ENCODE assay signal across 21 mouse cellular contexts in the genomic region with DNA sequence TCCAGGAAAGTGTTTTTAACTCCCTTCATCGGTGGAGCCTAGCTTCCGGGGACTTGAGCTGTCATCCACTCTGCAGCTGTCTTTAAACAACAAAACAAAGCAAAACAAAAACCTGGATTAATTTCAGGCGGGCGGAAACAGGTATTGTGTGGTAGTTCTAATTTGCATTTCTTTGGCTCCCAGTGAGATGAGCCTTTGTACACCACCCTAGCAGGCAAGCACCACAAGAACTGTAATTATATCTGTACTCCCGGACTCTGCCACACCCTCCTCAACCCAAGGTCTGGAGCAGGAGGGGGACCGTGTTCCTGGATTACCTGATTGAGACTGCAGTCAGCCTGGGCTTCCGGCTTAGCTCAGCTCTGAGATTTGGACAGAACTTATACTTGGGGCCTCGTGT. TPM values are rescaled to one million over a fixed set of nuclear protein-coding genes. Genes with fewer than 3 reads are reported as not detected.
A peak's percentile ranks its signal among the peaks of the same experiment; 100 is the strongest.
DNase-seq lines count a peak whose midpoint lies in the region; ATAC-seq lines count a peak whose summit lies in the region.
"Had no signal": no experiment of that assay in that cellular context is flagged by ENCODE, and none has a peak within 500 bp of the region (broad histone marks: within the 10 kb centered on the region; RNA-seq: fewer than 3 reads in every experiment).

No protein-coding gene starts in this region.

- no peak for DNase-seq in forebrain, embryonic 14.5 days (ENCODE audit: low spot score)
- DNase-seq in retina, postnatal 1 day, result peak; percentile 12
- no peak for DNase-seq in retina, embryonic 14.5 days (ENCODE audit: low spot score)
- DNase-seq in ZHBTc4 (ENCODE audit: low read depth, low spot score), result peak; percentile 84
- no peak for DNase-seq in B cell, adult 2 months
- no peak for DNase-seq in liver, embryonic 11.5 days (ENCODE audit: low spot score)
- DNase-seq: adrenal gland, adult 8-10 months; adrenal gland, postnatal 36 days; cerebellum, adult 11 months; cerebellum, adult 8-10 months; embryo, embryonic 11 days; gastrocnemius, postnatal 36 days; kidney, adult 2 months had no signal

- no peak overlapping the region for H3K4me3 ChIP-seq in forebrain, embryonic 12.5 days (replicated peaks)
- H3K4me3 ChIP-seq in forebrain, embryonic 14.5 days (ENCODE audit: low read depth, low read length), result no peak overlapping the region
- no peak overlapping the region for H3K4me3 ChIP-seq in liver, embryonic 11.5 days (ENCODE audit: low read depth, low read length)
- H3K4me3 ChIP-seq: embryonic facial prominence, embryonic 12.5 days; forebrain, embryonic 13.5 days; heart, embryonic 12.5 days; hindbrain, embryonic 10.5 days; hindbrain, embryonic 15.5 days had no signal

- ATAC-seq in forebrain, embryonic 12.5 days (ENCODE audit: low FRiP score), result no peak
- ATAC-seq in forebrain, embryonic 14.5 days, result no peak
- no peak for ATAC-seq in liver, embryonic 11.5 days (replicated peaks; ENCODE audit: low FRiP score)
- ATAC-seq: forebrain, embryonic 13.5 days; inflammation-experienced regulatory T-cells, adult 6 months; Patski had no signal

- peak overlapping the region; percentile 3; the same call in 1 of the 2 replicates for H3K27ac ChIP-seq in forebrain, embryonic 12.5 days
- no peak overlapping the region for H3K27ac ChIP-seq in forebrain, embryonic 14.5 days (ENCODE audit: low read depth, low read length)
- H3K27ac ChIP-seq in liver, embryonic 11.5 days (ENCODE audit: low read depth, low read length), result no peak overlapping the region
- H3K27ac ChIP-seq: embryonic facial prominence, embryonic 12.5 days; forebrain, embryonic 13.5 days; hindbrain, embryonic 10.5 days; hindbrain, embryonic 15.5 days had no signal

- H3K27me3 ChIP-seq in forebrain, embryonic 12.5 days, result peaks cover 43% of the 10 kb centered on the region
- no peaks in the 10 kb centered on the region for H3K27me3 ChIP-seq in forebrain, embryonic 14.5 days (replicated peaks; ENCODE audit: control insufficient read depth, insufficient read depth, low read length)
- peaks cover 52% of the 10 kb centered on the region for H3K27me3 ChIP-seq in liver, embryonic 11.5 days (replicated peaks; ENCODE audit: control insufficient read depth, insufficient read depth, low read length)
- H3K27me3 ChIP-seq: hindbrain, embryonic 15.5 days; Patski had no signal

- peaks cover 60% of the 10 kb centered on the region for H3K4me1 ChIP-seq in forebrain, embryonic 12.5 days
- peaks cover 41% of the 10 kb centered on the region for H3K4me1 ChIP-seq in forebrain, embryonic 14.5 days (ENCODE audit: control insufficient read depth, insufficient read depth, low read length)
- H3K4me1 ChIP-seq in liver, embryonic 11.5 days (replicated peaks; ENCODE audit: control insufficient read depth, insufficient read depth, low read length), result no peaks in the 10 kb centered on the region

- no peaks in the 10 kb centered on the region for H3K9me3 ChIP-seq in forebrain, embryonic 12.5 days
- H3K9me3 ChIP-seq in forebrain, embryonic 14.5 days (replicated peaks; ENCODE audit: control insufficient read depth, low read length), result no peaks in the 10 kb centered on the region
- no peaks in the 10 kb centered on the region for H3K9me3 ChIP-seq in liver, embryonic 11.5 days (ENCODE audit: control insufficient read depth, low read length)
- H3K9me3 ChIP-seq: embryonic facial prominence, embryonic 12.5 days; forebrain, embryonic 13.5 days; heart, embryonic 12.5 days; hindbrain, embryonic 10.5 days; hindbrain, embryonic 15.5 days had no signal

- no peak overlapping the region for H3K9ac ChIP-seq in forebrain, embryonic 12.5 days
- no peak overlapping the region for H3K9ac ChIP-seq in forebrain, embryonic 14.5 days (ENCODE audit: low read length)
- no peak overlapping the region for H3K9ac ChIP-seq in liver, embryonic 11.5 days (ENCODE audit: low read depth, low read length)
- H3K9ac ChIP-seq: embryonic facial prominence, embryonic 12.5 days; forebrain, embryonic 13.5 days; heart, embryonic 12.5 days; hindbrain, embryonic 15.5 days had no signal

- H3K36me3 ChIP-seq in forebrain, embryonic 12.5 days (replicated peaks), result no peaks in the 10 kb centered on the region
- no peaks in the 10 kb centered on the region for H3K36me3 ChIP-seq in forebrain, embryonic 14.5 days (ENCODE audit: control insufficient read depth, insufficient read depth, low read length)
- no peaks in the 10 kb centered on the region for H3K36me3 ChIP-seq in liver, embryonic 11.5 days (ENCODE audit: control insufficient read depth, insufficient read depth, low read length)
- H3K36me3 ChIP-seq: embryonic facial prominence, embryonic 12.5 days; heart, embryonic 12.5 days; hindbrain, embryonic 10.5 days; hindbrain, embryonic 15.5 days had no signal

- 13% methylated on average over 8 of the region's 8 CpGs for WGBS in forebrain, embryonic 12.5 days
- WGBS in forebrain, embryonic 14.5 days, result 3% methylated on average over 8 of the region's 8 CpGs
- WGBS in liver, embryonic 11.5 days, result 69% methylated on average over 8 of the region's 8 CpGs

- no peak overlapping the region for H3K4me2 ChIP-seq in forebrain, embryonic 12.5 days
- H3K4me2 ChIP-seq in forebrain, embryonic 14.5 days (ENCODE audit: low read length), result no peak overlapping the region
- H3K4me2 ChIP-seq in liver, embryonic 11.5 days, result no peak overlapping the region
- H3K4me2 ChIP-seq: embryonic facial prominence, embryonic 12.5 days; forebrain, embryonic 13.5 days; heart, embryonic 12.5 days; hindbrain, embryonic 15.5 days had no signal

RNA-seq across cellular contexts. Expression of a gene that starts 14.5 kb away (rescaled TPM):
- 5.6 and 7.3 TPM in 2 replicates for polyA plus RNA-seq in forebrain, embryonic 12.5 days (2016; fragmentation: Nextera tagmentation; extraction: Ambion mirVana)
- 6.6 and 12.3 TPM in 2 replicates for polyA plus RNA-seq in forebrain, embryonic 14.5 days (2014; fragmentation: Nextera tagmentation; extraction: Ambion mirVana)
- 1.1 and 1.3 TPM in 2 replicates for polyA plus RNA-seq in liver, embryonic 11.5 days (2014; fragmentation: Nextera tagmentation; extraction: Ambion mirVana)

RNA-seq across cellular contexts. Expression of a gene that starts 41.1 kb away (rescaled TPM):
- 0.06 TPM in 1 of 2 replicates, not detected in the other for polyA plus RNA-seq in forebrain, embryonic 12.5 days (2016; fragmentation: Nextera tagmentation; extraction: Ambion mirVana)
- polyA plus RNA-seq in forebrain, embryonic 14.5 days (2014; fragmentation: Nextera tagmentation; extraction: Ambion mirVana), result not detected in 2 replicates
- polyA plus RNA-seq in liver, embryonic 11.5 days (2014; fragmentation: Nextera tagmentation; extraction: Ambion mirVana), result 0.07 and 0.17 TPM in 2 replicates
- polyA plus RNA-seq: forebrain, embryonic 13.5 days; inflammation-experienced regulatory T-cells, adult 6 months; kidney, adult 2 months had no signal

Comparison
In these comparisons a context has a peak if more than half of its experiments do, and no peak if none do; other contexts are left out.
1. DNase-seq: peak in retina, postnatal 1 day (single experiment) and ZHBTc4 (single experiment); none in forebrain, embryonic 14.5 days (single experiment), retina, embryonic 14.5 days (single experiment), B cell, adult 2 months (0 of 2) and liver, embryonic 11.5 days (single experiment).